Mouse (Mus musculus): Measurements from ENCODE around the gene Gimap9. TPM values are rescaled to one million over a fixed set of nuclear protein-coding genes. Genes with fewer than 3 reads are reported as not detected.

Gimap9 gene
- 83.6 and 95.8 TPM in 2 replicates for total RNA-seq (2017)

GRCm38 (mm10) chr6:48675931-48676859, at the start of gene Gimap9:
TSS of gene Gimap9 (plus strand) at chr6:48676129.
- peak; percentile 53 to 67; a peak in 2 of 4 replicates for ATAC-seq (replicated peaks in 1 of 2; ENCODE audit: insufficient read depth in 1 of 2, low FRiP score in 2 of 2, low TSS enrichment in 1 of 2, low read depth in 1 of 2, poor library complexity in 2 of 2, severe bottlenecking in 2 of 2)

- ATAC-seq (replicated peaks in 1 of 2; ENCODE audit: insufficient read depth in 1 of 2, low FRiP score in 2 of 2, low TSS enrichment in 1 of 2, low read depth in 1 of 2, poor library complexity in 2 of 2, severe bottlenecking in 2 of 2), result no peak
Measured at GRCm38 (mm10) chr6:48626464-48626863, 49.5 kb upstream of the Gimap9 start, which contains the start of gene AI854703. TSS of gene AI854703 (plus strand) at chr6:48626764.

DNA sequence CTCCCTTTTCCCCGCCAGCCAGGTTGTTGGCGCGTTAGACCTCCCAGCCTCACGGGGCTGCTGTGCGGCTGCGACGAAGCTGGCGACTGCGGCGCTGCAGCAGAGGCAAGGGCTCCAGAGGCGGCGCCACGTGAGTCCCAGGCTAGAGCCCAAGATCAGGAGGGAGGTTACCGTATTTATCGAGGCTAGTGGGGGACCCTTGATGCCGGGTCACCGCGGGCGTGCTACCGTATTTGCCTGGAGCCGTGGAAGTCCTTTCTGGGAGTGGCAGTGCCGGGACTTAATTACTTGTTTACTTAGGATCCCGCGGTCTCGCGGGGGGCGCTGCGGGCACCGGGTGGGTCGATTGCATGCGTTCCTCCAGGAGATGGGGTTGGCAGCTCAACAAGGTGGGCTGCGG, 48.9 kb upstream of the Gimap9 start:
- peak; percentile 50 to 54; a peak in 3 of 4 replicates for ATAC-seq (replicated peaks in 1 of 2; ENCODE audit: insufficient read depth in 1 of 2, low FRiP score in 2 of 2, low TSS enrichment in 1 of 2, low read depth in 1 of 2, poor library complexity in 2 of 2, severe bottlenecking in 2 of 2)

GRCm38 (mm10) chr6:48627511-48627924, 48.4 kb upstream of the Gimap9 start:
- ATAC-seq (replicated peaks in 1 of 2; ENCODE audit: insufficient read depth in 1 of 2, low FRiP score in 2 of 2, low TSS enrichment in 1 of 2, low read depth in 1 of 2, poor library complexity in 2 of 2, severe bottlenecking in 2 of 2), result no peak

GRCm38 (mm10) chr6:48628377-48628776, 47.6 kb upstream of the Gimap9 start:
- ATAC-seq (replicated peaks in 1 of 2; ENCODE audit: insufficient read depth in 1 of 2, low FRiP score in 2 of 2, low TSS enrichment in 1 of 2, low read depth in 1 of 2, poor library complexity in 2 of 2, severe bottlenecking in 2 of 2), result no peak

DNA sequence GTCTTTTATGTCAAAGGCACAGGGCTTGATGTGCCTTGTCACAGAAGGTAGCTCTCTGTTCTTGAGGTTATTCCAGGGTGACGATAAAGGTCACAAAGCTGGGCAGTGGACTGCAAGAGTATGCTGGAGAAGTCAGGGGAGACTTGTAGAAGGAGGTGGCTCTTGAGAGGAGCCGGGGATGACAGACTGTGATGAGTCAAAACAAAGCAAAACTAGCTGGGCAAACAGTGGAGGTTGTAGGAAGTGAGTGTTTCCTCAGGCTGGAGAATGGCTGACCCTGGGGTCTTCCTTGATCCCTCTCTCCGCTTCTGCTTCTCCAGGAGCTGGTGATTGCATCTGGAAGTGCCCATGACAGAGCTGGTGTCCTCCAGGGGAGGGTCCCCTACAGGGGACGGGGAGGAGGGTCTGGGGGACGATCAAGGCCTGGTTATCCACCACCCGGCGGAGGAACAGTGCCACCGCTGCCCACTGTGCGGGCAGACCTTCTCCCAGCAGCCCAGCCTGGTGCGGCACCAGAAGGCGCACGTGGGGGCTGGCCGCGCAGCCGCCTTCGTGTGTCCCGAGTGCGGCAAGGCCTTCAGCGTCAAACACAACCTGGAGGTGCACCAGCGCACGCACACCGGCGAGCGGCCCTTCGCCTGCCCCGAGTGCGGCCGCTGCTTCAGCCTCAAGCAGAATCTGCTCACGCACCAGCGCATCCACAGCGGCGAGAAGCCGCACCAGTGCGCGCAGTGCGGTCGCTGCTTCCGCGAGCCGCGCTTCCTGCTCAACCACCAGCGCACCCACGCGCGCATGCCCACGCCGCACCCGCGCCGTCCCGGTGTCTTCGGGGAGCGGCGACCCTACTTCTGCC, 46.9 kb upstream of the Gimap9 start:
- ATAC-seq (replicated peaks in 1 of 2; ENCODE audit: insufficient read depth in 1 of 2, low FRiP score in 2 of 2, low TSS enrichment in 1 of 2, low read depth in 1 of 2, poor library complexity in 2 of 2, severe bottlenecking in 2 of 2), result peak in 1 of 2 experiments; percentile 31; a peak in 2 of 4 replicates

- ATAC-seq (replicated peaks in 1 of 2; ENCODE audit: insufficient read depth in 1 of 2, low FRiP score in 2 of 2, low TSS enrichment in 1 of 2, low read depth in 1 of 2, poor library complexity in 2 of 2, severe bottlenecking in 2 of 2), result no peak; a peak in 1 of 4 replicates
Measured at GRCm38 (mm10) chr6:48629661-48630034, 46.3 kb upstream of the Gimap9 start.

DNA sequence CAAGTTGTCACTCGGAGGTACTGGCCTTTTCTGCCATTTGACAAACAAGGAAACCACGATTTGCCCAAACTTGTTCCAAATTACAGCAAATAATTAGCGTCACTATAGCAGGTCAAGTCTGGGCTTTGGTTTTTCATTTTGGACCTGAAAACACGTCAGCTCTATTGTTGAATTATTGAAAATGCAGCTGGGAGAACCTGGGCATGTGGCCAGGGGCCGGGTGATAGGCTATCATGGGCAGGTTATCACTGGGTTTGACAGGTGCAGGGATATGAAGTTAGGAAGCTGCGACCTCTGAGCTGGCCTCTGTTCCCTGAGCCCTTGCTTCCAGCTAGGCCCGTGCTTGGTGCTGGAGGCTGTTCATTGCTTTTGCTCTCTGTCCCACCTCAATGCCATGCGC, 45.1 kb upstream of the Gimap9 start:
- ATAC-seq (replicated peaks in 1 of 2; ENCODE audit: insufficient read depth in 1 of 2, low FRiP score in 2 of 2, low TSS enrichment in 1 of 2, low read depth in 1 of 2, poor library complexity in 2 of 2, severe bottlenecking in 2 of 2), result no peak

DNA sequence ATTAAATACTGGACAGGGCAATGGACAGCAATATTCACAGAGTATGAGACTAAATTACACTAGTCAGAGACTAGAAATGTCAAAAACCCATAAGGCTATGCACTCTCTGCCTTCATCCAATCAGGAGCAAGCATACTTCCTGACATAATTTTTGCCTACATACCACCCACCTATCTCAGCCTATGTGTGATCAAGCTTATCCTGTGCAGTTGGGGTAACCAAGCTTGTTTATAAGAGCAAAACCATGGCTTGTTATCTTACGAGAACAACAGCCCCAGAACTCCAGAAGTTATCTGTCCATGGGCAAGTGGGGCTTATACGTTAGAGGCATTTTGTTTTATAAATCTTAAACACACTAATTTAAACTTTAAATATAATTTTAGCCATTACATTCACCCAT, 40.8 kb upstream of the Gimap9 start:
- ATAC-seq (replicated peaks in 1 of 2; ENCODE audit: insufficient read depth in 1 of 2, low FRiP score in 2 of 2, low TSS enrichment in 1 of 2, low read depth in 1 of 2, poor library complexity in 2 of 2, severe bottlenecking in 2 of 2), result no peak; a peak in 1 of 4 replicates

- no peak for ATAC-seq (replicated peaks in 1 of 2; ENCODE audit: insufficient read depth in 1 of 2, low FRiP score in 2 of 2, low TSS enrichment in 1 of 2, low read depth in 1 of 2, poor library complexity in 2 of 2, severe bottlenecking in 2 of 2)
Measured at GRCm38 (mm10) chr6:48636515-48636914, 39.4 kb upstream of the Gimap9 start.

DNA sequence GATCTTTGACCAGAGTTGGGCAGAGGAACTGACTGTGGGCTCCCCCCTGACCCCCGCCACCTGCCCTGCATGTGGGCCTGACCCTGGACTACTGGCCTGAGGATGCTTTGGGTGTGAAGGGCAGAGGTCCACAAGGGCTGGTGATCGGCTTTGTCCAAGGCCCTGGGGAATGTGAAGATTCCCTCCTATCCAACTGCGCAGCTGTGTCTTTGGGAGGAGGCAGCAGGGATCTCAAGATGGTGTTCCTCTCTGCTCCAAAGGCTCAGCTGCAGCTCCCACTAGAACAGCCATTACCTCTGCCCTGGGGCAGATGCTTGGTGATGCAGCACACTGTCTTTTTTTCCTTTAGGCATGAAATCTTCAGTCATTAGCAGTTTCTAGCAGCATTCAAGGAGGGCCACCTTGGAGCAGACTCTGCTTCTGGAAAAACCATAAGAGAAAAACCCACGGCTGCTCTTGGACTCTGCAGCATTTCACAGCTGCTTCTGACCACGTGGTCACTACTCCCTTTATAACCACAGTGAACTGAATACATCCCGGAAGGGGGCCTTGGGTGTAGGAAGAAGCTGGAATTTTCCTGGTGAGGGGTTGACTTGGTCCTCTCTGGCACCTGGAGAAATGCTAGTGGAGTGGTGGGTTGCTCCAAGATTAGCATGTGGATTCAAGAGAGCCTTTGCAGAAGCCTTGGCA, 38.0 kb upstream of the Gimap9 start:
- ATAC-seq (replicated peaks in 1 of 2; ENCODE audit: insufficient read depth in 1 of 2, low FRiP score in 2 of 2, low TSS enrichment in 1 of 2, low read depth in 1 of 2, poor library complexity in 2 of 2, severe bottlenecking in 2 of 2), result no peak

- ATAC-seq (replicated peaks in 1 of 2; ENCODE audit: insufficient read depth in 1 of 2, low FRiP score in 2 of 2, low TSS enrichment in 1 of 2, low read depth in 1 of 2, poor library complexity in 2 of 2, severe bottlenecking in 2 of 2), result no peak
Measured at GRCm38 (mm10) chr6:48638553-48638952, 37.4 kb upstream of the Gimap9 start.

GRCm38 (mm10) chr6:48641391-48641790, 34.5 kb upstream of the Gimap9 start:
- ATAC-seq (replicated peaks in 1 of 2; ENCODE audit: insufficient read depth in 1 of 2, low FRiP score in 2 of 2, low TSS enrichment in 1 of 2, low read depth in 1 of 2, poor library complexity in 2 of 2, severe bottlenecking in 2 of 2), result no peak

- ATAC-seq (replicated peaks in 1 of 2; ENCODE audit: insufficient read depth in 1 of 2, low FRiP score in 2 of 2, low TSS enrichment in 1 of 2, low read depth in 1 of 2, poor library complexity in 2 of 2, severe bottlenecking in 2 of 2), result no peak
Measured at GRCm38 (mm10) chr6:48642764-48643292, 33.1 kb upstream of the Gimap9 start.

- peak; percentile 53 to 56 for ATAC-seq (replicated peaks in 1 of 2; ENCODE audit: insufficient read depth in 1 of 2, low FRiP score in 2 of 2, low TSS enrichment in 1 of 2, low read depth in 1 of 2, poor library complexity in 2 of 2, severe bottlenecking in 2 of 2)
Measured at GRCm38 (mm10) chr6:48645660-48646308, 30.1 kb upstream of the Gimap9 start.

DNA sequence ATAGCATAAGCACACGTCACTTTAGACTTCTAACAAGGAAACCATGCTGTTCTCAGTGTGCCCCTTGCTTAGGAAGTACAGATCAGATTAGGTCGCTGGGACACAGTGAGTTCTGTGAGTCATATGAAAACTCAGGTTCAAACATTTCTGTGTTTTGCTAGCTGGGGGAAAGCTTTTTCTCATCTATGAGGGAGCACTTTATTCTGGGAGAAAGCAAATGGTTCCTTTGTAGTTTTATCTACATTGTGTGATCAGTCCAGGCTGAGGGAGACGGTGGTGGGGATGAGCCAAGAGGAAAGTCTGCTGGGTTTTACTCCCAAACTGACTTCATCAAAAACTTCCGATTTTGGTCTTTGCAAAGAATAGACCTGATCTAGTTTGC, 29.6 kb upstream of the Gimap9 start:
- no peak for ATAC-seq (replicated peaks in 1 of 2; ENCODE audit: insufficient read depth in 1 of 2, low FRiP score in 2 of 2, low TSS enrichment in 1 of 2, low read depth in 1 of 2, poor library complexity in 2 of 2, severe bottlenecking in 2 of 2)

DNA sequence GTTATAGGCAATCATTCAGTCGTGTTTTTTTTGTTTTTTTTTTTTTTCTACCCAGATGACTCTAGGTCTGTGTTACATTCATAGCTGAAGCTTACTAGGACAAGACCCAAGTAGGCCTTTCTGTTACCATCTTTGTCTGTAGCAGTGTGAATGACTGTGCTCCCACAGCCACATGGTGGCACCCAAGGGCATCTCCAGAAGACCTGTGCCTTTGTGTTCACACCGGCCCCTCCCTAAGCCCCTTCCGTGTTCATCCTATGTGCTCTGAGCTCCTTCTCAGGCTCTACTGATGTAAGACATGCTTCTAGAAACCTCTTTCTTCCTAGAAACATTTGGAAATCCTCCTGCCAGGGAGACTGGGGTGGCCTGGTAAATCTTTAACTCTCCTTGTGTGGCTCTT, 28.9 kb upstream of the Gimap9 start, which contains the start of gene Gimap8:
Gene Gimap8 (plus strand): TSS at position 240 of the 400 bp plus-strand sequence.
- peak; percentile 84 to 87 for ATAC-seq (replicated peaks in 1 of 2; ENCODE audit: insufficient read depth in 1 of 2, low FRiP score in 2 of 2, low TSS enrichment in 1 of 2, low read depth in 1 of 2, poor library complexity in 2 of 2, severe bottlenecking in 2 of 2)

All from hematopoietic stem cell, adult 5-6 weeks (primary cell).